Mouse (Mus musculus) urinary bladder, postnatal 25 days (tissue): ENCODE measurements around the gene Palb2.

Experiments used
- DNase-seq: peaks from one replicate; pipeline ENCODE4 v3.0.0; 2022; ENCODE audit warnings: low spot score

Palb2 gene

GRCm38 (mm10) chr7:122099222-122099621 is 33.6 kb downstream of the Palb2 start:
- peak; percentile 13 for DNase-seq

- no peak for DNase-seq
Measured at GRCm38 (mm10) chr7:122098009-122098408, 34.8 kb downstream of the Palb2 start.

GRCm38 (mm10) chr7:122094564-122095330 is 38.0 kb downstream of the Palb2 start:
- no peak for DNase-seq

- DNase-seq: no peak
Measured at GRCm38 (mm10) chr7:122087195-122087982, 45.4 kb downstream of the Palb2 start.

- DNase-seq: no peak
Measured at GRCm38 (mm10) chr7:122081071-122081470, 51.7 kb downstream of the Palb2 start.

- DNase-seq: no peak
Measured at GRCm38 (mm10) chr7:122079798-122080554, 52.8 kb downstream of the Palb2 start.

- no peak for DNase-seq
Measured at GRCm38 (mm10) chr7:122074374-122074773, 58.4 kb downstream of the Palb2 start.

- DNase-seq: peak; percentile 18
Measured at GRCm38 (mm10) chr7:122067517-122068381, 65.0 kb downstream of the Palb2 start.

GRCm38 (mm10) chr7:122066945-122067516 is 65.8 kb downstream of the Palb2 start, which contains the start of the genes Ubfd1 and Ears2:
TSS of gene Ubfd1 (plus strand) at chr7:122067175.
TSS of gene Ears2 (minus strand) at chr7:122067263.
- DNase-seq: peak; percentile 92

- no peak for DNase-seq
Measured at GRCm38 (mm10) chr7:122066102-122066944, 66.5 kb downstream of the Palb2 start.

- DNase-seq: no peak
Measured at GRCm38 (mm10) chr7:122065656-122066055, 67.1 kb downstream of the Palb2 start.
